Mouse (Mus musculus): Measurements from ENCODE around the gene Cirbp. TPM values are rescaled to one million over a fixed set of nuclear protein-coding genes. Genes with fewer than 3 reads are reported as not detected.

Gene Cirbp
- total and polyA plus RNA-seq, 2 experiments, result 25.9 to 37.0 TPM

DNA sequence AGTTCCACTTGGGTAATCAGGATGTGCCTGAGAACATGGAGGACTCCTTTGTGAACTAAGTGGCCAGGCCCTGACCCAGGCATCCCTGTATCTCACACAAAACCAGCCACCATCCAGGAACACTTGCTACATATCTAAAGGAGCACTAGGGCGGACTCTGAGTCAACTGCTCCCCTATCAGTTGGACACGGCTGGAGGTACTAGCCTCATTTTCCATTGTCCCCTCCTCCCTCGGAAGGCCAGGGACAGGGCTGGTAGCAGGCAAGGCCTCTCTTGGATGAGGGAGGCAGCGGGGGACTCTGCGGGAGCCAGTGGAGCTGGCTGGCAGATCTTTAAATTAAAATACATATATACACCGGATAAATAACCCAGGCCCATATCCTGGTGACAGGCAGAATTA lies 28.2 kb downstream of the Cirbp start:
- TF ChIP-seq CTCF (IDR thresholded peaks at IDR 0.05; ENCODE audit: low read depth, low read length) (no peak), POLR2A (IDR thresholded peaks at IDR 0.05; ENCODE audit: extremely low read depth, insufficient read depth, low read length) (no peak)
- H3K4me3 ChIP-seq (ENCODE audit: insufficient read depth, low read depth, low read length), result no peak overlapping the region
- no peaks in the 10 kb centered on the region for H3K4me1 ChIP-seq (ENCODE audit: control insufficient read depth, insufficient read depth, low read length)
- H3K27me3 ChIP-seq (ENCODE audit: control insufficient read depth, insufficient read depth, low read length), result peaks cover 8% of the 10 kb centered on the region
- no peak for DNase-seq (ENCODE audit: extremely low read depth, low read depth, low spot score)
- H3K36me3 ChIP-seq (ENCODE audit: control insufficient read depth, insufficient read depth, low read length), result no peaks in the 10 kb centered on the region
- 94% methylated on average over 6 of the region's 6 CpGs for WGBS
- no peaks in the 10 kb centered on the region for H3K79me2 ChIP-seq (ENCODE audit: control insufficient read depth, insufficient read depth, low read length)
- no peak overlapping the region for H3K9ac ChIP-seq (ENCODE audit: low read depth, low read length)
- no peak overlapping the region for H3K27ac ChIP-seq (replicated peaks; ENCODE audit: insufficient read depth, low read depth, low read length)

DNA sequence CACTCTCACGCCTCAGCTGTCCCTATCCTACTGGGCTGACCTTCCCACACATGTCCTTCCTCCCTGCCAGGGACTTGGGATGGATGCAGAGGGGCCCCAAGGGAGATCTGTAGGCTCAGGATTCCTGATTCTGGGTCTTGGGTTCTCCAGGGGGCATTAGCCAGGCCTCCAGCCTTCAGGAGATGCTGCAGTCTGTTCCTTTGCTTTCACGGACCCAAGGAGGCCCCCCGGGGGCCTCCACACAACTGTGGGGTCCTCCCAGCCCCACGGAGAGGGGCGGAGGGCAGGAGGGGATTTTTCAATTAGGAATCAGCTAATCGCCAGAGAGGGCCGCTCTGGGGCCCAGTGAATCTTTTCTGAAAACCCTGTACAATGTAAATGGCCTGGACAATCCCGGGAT lies 28.7 kb downstream of the Cirbp start:
- Histone ChIP-seq H3K36me3 (ENCODE audit: control insufficient read depth, insufficient read depth, low read length) (no peaks in the 10 kb centered on the region), H3K4me3 (ENCODE audit: insufficient read depth, low read depth, low read length) (no peak overlapping the region), H3K27ac (replicated peaks; ENCODE audit: insufficient read depth, low read depth, low read length) (no peak overlapping the region), H3K9ac (ENCODE audit: low read depth, low read length) (no peak overlapping the region), H3K27me3 (ENCODE audit: control insufficient read depth, insufficient read depth, low read length) (peaks cover 8% of the 10 kb centered on the region), H3K79me2 (ENCODE audit: control insufficient read depth, insufficient read depth, low read length) (no peaks in the 10 kb centered on the region), H3K4me1 (ENCODE audit: control insufficient read depth, insufficient read depth, low read length) (no peaks in the 10 kb centered on the region)
- 87% methylated on average over 8 of the region's 8 CpGs for WGBS
- DNase-seq (ENCODE audit: extremely low read depth, low read depth, low spot score), result no peak
- no peak for TF ChIP-seq CTCF (IDR thresholded peaks at IDR 0.05; ENCODE audit: low read depth, low read length)
- TF ChIP-seq POLR2A (IDR thresholded peaks at IDR 0.05; ENCODE audit: extremely low read depth, insufficient read depth, low read length), result no peak

DNA sequence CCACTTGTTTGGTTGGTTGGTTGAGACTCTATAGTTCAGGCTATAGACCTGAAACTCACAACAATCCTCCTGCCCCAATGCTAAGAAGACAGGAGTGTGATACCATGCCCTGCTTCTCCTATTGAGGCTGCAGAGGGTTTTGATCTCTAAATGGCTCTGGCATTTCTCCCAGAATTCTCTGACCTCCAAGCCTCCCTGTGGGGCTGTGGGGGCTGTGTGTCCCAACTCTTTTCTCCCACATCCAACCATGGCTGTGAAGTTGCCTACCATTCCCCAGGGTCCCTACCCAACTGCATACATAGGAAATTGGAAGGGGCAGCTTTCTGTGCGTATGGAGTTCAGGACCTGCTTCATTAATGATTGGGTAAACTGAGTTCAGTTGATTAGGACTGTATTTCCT lies 30.4 kb downstream of the Cirbp start:
- no peak for DNase-seq (ENCODE audit: extremely low read depth, low read depth, low spot score)

DNA sequence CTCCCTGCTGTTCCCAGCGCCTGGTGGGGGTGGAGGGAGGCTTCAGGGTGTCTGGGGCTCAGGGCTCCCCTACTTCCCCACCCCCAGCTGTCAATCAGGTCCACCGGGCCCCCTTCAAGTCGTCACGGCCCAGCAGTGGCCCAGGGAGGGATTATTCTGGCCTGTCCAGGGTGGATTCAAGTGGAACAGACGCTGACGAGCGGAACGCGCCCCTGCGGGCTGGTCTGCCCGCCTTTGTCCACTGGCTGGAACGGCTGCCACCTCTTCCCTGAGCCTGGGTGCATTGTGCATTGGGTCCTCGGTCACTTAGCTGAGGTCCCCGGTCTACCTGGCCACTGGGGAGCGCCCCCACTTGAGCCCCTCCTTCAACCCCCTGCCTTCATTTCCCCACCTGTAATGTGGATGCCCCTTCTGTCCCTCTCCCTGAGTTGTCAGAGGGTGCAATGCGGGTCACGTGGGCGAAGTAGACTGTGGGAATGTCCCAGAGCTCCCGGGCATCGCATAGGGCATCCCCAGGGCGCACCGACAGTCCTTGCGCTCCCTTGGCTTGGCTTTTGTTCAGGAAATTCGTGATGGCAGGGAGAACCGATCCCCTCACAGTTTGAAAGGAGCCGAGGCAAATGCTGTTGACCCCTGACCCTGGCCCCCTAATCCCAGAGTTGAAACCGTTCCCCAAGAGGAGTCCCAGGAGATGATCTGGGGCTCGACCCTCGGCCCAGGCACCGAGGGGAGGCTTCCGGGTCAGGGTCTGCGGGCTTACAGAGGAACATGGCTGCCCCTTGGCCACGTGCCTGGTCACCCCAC lies 31.2 kb downstream of the Cirbp start:
- no peaks in the 10 kb centered on the region for H3K4me1 ChIP-seq (ENCODE audit: control insufficient read depth, insufficient read depth, low read length)
- no peak for TF ChIP-seq POLR2A (IDR thresholded peaks at IDR 0.05; ENCODE audit: extremely low read depth, insufficient read depth, low read length)
- no peak for TF ChIP-seq CTCF (IDR thresholded peaks at IDR 0.05; ENCODE audit: low read depth, low read length)
- no peaks in the 10 kb centered on the region for H3K79me2 ChIP-seq (ENCODE audit: control insufficient read depth, insufficient read depth, low read length)
- 87% methylated on average over 31 of the region's 33 CpGs for WGBS
- DNase-seq (ENCODE audit: extremely low read depth, low read depth, low spot score), result no peak
- H3K27ac ChIP-seq (replicated peaks; ENCODE audit: insufficient read depth, low read depth, low read length), result no peak overlapping the region
- no peaks in the 10 kb centered on the region for H3K27me3 ChIP-seq (ENCODE audit: control insufficient read depth, insufficient read depth, low read length)
- H3K36me3 ChIP-seq (ENCODE audit: control insufficient read depth, insufficient read depth, low read length), result no peaks in the 10 kb centered on the region
- no peak overlapping the region for H3K9ac ChIP-seq (ENCODE audit: low read depth, low read length)
- no peak overlapping the region for H3K4me3 ChIP-seq (ENCODE audit: insufficient read depth, low read depth, low read length)

More for the DNA sequence above, 30.4 kb downstream of the Cirbp start:
- Histone ChIP-seq H3K27me3 (ENCODE audit: control insufficient read depth, insufficient read depth, low read length) (no peaks in the 10 kb centered on the region; the same call in 1 of the 2 replicates), H3K27ac (replicated peaks; ENCODE audit: insufficient read depth, low read depth, low read length) (no peak overlapping the region), H3K4me1 (ENCODE audit: control insufficient read depth, insufficient read depth, low read length) (no peaks in the 10 kb centered on the region), H3K4me3 (ENCODE audit: insufficient read depth, low read depth, low read length) (no peak overlapping the region), H3K9ac (ENCODE audit: low read depth, low read length) (no peak overlapping the region), H3K79me2 (ENCODE audit: control insufficient read depth, insufficient read depth, low read length) (no peaks in the 10 kb centered on the region), H3K36me3 (ENCODE audit: control insufficient read depth, insufficient read depth, low read length) (no peaks in the 10 kb centered on the region)
- 97% methylated on average over 1 of the region's 1 CpGs for WGBS
- TF ChIP-seq CTCF (IDR thresholded peaks at IDR 0.05; ENCODE audit: low read depth, low read length) (no peak), POLR2A (IDR thresholded peaks at IDR 0.05; ENCODE audit: extremely low read depth, insufficient read depth, low read length) (no peak)

DNA sequence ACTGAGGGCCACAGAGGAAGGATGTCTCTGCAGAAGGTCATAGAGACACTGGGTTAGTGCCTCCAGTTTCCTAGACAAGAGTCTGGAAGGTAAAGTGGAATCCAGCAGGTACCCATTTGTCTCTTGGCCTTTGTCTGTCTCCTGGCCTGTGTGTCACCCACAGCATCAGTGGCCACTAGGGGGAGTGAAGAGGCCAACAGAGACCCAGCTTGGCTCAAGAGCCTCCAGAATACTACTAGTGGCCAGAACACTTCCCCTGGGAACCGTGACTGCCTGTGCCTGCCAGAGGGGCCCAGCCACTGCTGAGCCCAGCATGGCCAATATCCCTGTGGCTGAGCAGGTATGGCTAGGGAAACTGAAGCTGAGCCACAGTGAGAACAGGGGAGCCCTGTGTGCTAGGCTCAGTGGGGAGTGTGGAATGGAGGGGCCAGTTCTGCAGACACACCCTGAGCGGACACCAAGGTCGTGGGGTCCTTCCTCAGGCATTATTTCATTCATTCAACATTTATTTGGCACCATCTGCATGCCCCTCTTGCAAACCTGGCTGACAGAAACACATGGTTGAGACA lies 33.7 kb downstream of the Cirbp start:
- no peaks in the 10 kb centered on the region for H3K27me3 ChIP-seq (ENCODE audit: control insufficient read depth, insufficient read depth, low read length)
- H3K36me3 ChIP-seq (ENCODE audit: control insufficient read depth, insufficient read depth, low read length), result no peaks in the 10 kb centered on the region
- H3K79me2 ChIP-seq (ENCODE audit: control insufficient read depth, insufficient read depth, low read length), result no peaks in the 10 kb centered on the region
- H3K4me1 ChIP-seq (ENCODE audit: control insufficient read depth, insufficient read depth, low read length), result no peaks in the 10 kb centered on the region
- H3K27ac ChIP-seq (replicated peaks; ENCODE audit: insufficient read depth, low read depth, low read length), result no peak overlapping the region
- peak; percentile 95 for TF ChIP-seq CTCF (IDR thresholded peaks at IDR 0.05; ENCODE audit: low read depth, low read length)
- TF ChIP-seq POLR2A (IDR thresholded peaks at IDR 0.05; ENCODE audit: extremely low read depth, insufficient read depth, low read length), result no peak
- H3K9ac ChIP-seq (ENCODE audit: low read depth, low read length), result no peak overlapping the region
- WGBS, result 46% methylated on average over 3 of the region's 3 CpGs
- DNase-seq (ENCODE audit: extremely low read depth, low read depth, low spot score), result peak; percentile 68
- no peak overlapping the region for H3K4me3 ChIP-seq (ENCODE audit: insufficient read depth, low read depth, low read length)

DNA sequence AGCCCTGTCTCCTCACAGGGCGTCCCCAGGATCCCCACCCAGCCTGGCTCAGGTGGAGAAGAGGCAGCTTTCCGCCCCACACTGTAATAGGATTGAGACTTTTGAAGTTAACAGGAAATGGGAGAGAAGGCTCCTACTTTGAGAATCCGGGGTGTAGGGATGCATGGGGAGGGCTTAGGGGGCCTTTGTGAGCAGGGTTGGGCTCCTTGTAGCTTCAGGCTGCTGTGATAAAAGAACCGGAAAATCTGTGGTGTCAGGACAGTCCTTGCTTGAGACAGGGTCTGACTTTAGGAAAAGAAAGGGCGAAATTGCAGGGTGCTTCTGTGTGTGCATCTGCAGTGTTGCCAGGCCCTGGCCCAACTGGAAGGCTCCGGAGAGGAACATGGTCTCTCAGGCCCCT lies 34.7 kb downstream of the Cirbp start:
- no peak overlapping the region for H3K27ac ChIP-seq (replicated peaks; ENCODE audit: insufficient read depth, low read depth, low read length)
- WGBS, result 85% methylated on average over 6 of the region's 6 CpGs
- no peak overlapping the region for H3K4me3 ChIP-seq (ENCODE audit: insufficient read depth, low read depth, low read length)
- no peak for DNase-seq (ENCODE audit: extremely low read depth, low read depth, low spot score)
- H3K79me2 ChIP-seq (ENCODE audit: control insufficient read depth, insufficient read depth, low read length), result no peaks in the 10 kb centered on the region
- H3K4me1 ChIP-seq (ENCODE audit: control insufficient read depth, insufficient read depth, low read length), result no peaks in the 10 kb centered on the region
- no peaks in the 10 kb centered on the region for H3K27me3 ChIP-seq (ENCODE audit: control insufficient read depth, insufficient read depth, low read length)
- no peaks in the 10 kb centered on the region for H3K36me3 ChIP-seq (ENCODE audit: control insufficient read depth, insufficient read depth, low read length)
- no peak overlapping the region for H3K9ac ChIP-seq (ENCODE audit: low read depth, low read length)
- no peak for TF ChIP-seq POLR2A (IDR thresholded peaks at IDR 0.05; ENCODE audit: extremely low read depth, insufficient read depth, low read length)
- no peak for TF ChIP-seq CTCF (IDR thresholded peaks at IDR 0.05; ENCODE audit: low read depth, low read length)
